Mouse (Mus musculus) testis, adult 2 months (tissue): ENCODE data around the gene Kcnk7.

Experiments used
- CTCF ChIP-seq: fragments of 200-500 bp; IDR thresholded peaks from 2 replicates; pipeline ENCODE4 v1.5.1; 2012; ENCODE audit warnings: low read depth, mild to moderate bottlenecking, inconsistent platforms, low read length, moderate library complexity; ENCODE audit not compliant: control insufficient read depth, insufficient read depth, insufficient replicate concordance
- POLR2A ChIP-seq: fragments of 200-500 bp; IDR thresholded peaks from 2 replicates; pipeline ENCODE4 v1.6.1; 2012; ENCODE audit warnings: low read depth, mild to moderate bottlenecking, inconsistent platforms, low read length, moderate library complexity; ENCODE audit not compliant: control insufficient read depth

GRCm38 (mm10) chr19:5711218-5711617, 7.1 kb downstream of the Kcnk7 start:
- TF ChIP-seq POLR2A (no peak), CTCF (peak; percentile 43; the same call in 1 of the 2 replicates)
